Mouse (Mus musculus): Measurements from ENCODE around the gene Ripor3.

DNA sequence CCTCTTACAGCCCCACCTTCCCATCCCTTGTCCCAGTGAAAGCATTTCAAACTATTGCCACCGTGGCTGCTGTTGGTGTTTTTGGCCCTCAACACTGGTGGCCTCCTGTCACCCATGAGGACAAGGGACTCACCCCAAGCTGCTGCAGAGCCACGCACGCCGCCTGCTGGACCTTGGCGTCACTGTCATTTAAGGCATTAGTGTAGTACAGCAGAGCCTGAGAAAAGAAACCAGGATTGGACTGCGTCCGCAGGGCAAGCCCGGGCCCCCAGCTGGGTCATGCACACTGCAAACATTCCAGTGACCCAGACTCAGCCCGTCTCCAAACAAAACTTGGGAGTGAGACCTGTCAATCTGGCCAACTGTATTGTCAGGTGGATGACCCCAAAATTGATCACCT, 27.8 kb downstream of the Ripor3 start:
- peak; percentile 36; the same call in 1 of the 2 replicates for TF ChIP-seq CTCF (IDR thresholded peaks at IDR 0.05; ENCODE audit: extremely low read depth, insufficient read length, insufficient replicate concordance, low read depth, low read length)
- TF ChIP-seq POLR2A (IDR thresholded peaks at IDR 0.05; ENCODE audit: low read depth, low read length) = no peak
